Mouse (Mus musculus) G1E (cell line): ENCODE results near the gene Pbx4.

Experiments used
- CTCF ChIP-seq: IDR thresholded peaks from 2 replicates; pipeline ENCODE4 v1.5.1; 2012; ENCODE audit warnings: low read depth, low read length, inconsistent platforms, mixed read lengths
- GATA1 ChIP-seq: IDR thresholded peaks from 2 replicates; pipeline ENCODE4 v1.6.1; 2012; ENCODE audit warnings: borderline replicate concordance, low read length, inconsistent platforms, mixed read lengths
- POLR2AphosphoS5 ChIP-seq: IDR thresholded peaks from 2 replicates; pipeline ENCODE4 v1.6.1; 2012; ENCODE audit warnings: low read depth, low read length, inconsistent platforms; ENCODE audit not compliant: insufficient replicate concordance

DNA sequence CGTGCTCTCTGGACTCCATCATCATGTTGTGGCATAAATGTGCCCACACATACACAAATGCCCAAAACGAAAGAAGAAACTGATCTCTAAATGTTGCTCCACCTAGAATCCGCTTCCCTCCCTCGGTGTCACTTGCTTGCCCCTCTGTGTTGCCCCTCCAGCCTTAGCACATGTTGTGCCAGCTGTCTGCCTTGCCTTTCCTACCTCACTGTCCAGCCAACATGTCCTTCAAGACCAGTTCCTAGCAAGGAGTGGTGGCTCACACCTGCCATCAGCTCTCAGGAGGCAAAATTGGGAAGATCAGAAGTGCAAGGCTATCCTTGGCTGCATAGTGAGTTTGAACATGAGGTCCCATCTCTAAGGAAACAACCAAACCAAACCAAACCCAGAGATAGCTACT lies 45.1 kb downstream of the Pbx4 start:
- TF ChIP-seq CTCF: no peak
- no peak for TF ChIP-seq GATA1
- TF ChIP-seq POLR2AphosphoS5: no peak
